Mouse (Mus musculus): Measurements from ENCODE around the gene Parp16. TPM values are rescaled to one million over a fixed set of nuclear protein-coding genes. Genes with fewer than 3 reads are reported as not detected.
"Not testable (repeated sequence)": the region's sequence is repeated elsewhere in the genome, so short reads cannot be mapped to it uniquely, and the experiment has no call there.

Gene Parp16
- polyA plus RNA-seq, 1 experiment from 2014 or later = 5.0 TPM

GRCm38 (mm10) chr9:65267742-65268515, 72.8 kb downstream of the Parp16 start:
- Histone ChIP-seq H3K27me3 (ENCODE audit: control insufficient read depth, insufficient read depth, low read length) (0 out of 2 replicates have a peak, but pooled peaks cover 2% of the 10 kb centered on the region), H3K36me3 (ENCODE audit: control insufficient read depth, insufficient read depth, low read length) (no peaks in the 10 kb centered on the region), H3K4me3 (ENCODE audit: low read depth, low read length) (no peak overlapping the region), H3K4me2 (no peak overlapping the region), H3K4me1 (ENCODE audit: control insufficient read depth, insufficient read depth, low read length) (no peaks in the 10 kb centered on the region), H3K27ac (ENCODE audit: low read depth, low read length) (no peak overlapping the region), H3K9ac (ENCODE audit: low read depth, low read length) (no peak overlapping the region), H3K9me3 (replicated peaks; ENCODE audit: control insufficient read depth, low read length) (no peaks in the 10 kb centered on the region)
- 44% methylated on average over 7 of the region's 7 CpGs for WGBS (ENCODE audit: insufficient replicate concordance)
- no peak for ATAC-seq (replicated peaks; ENCODE audit: insufficient number of reproducible peaks, low FRiP score, low TSS enrichment)

- H3K27me3 ChIP-seq (ENCODE audit: control insufficient read depth, insufficient read depth, low read length) = 0 out of 2 replicates have a peak, but pooled peaks cover 2% of the 10 kb centered on the region
- no peak overlapping the region for H3K27ac ChIP-seq (ENCODE audit: low read depth, low read length)
- no peaks in the 10 kb centered on the region for H3K4me1 ChIP-seq (ENCODE audit: control insufficient read depth, insufficient read depth, low read length)
- H3K4me2 ChIP-seq = no peak overlapping the region
- H3K36me3 ChIP-seq (ENCODE audit: control insufficient read depth, insufficient read depth, low read length) = no peaks in the 10 kb centered on the region
- H3K4me3 ChIP-seq (ENCODE audit: low read depth, low read length) = no peak overlapping the region
- no peak overlapping the region for H3K9ac ChIP-seq (ENCODE audit: low read depth, low read length)
- ATAC-seq (replicated peaks; ENCODE audit: insufficient number of reproducible peaks, low FRiP score, low TSS enrichment) = no peak
- H3K9me3 ChIP-seq (replicated peaks; ENCODE audit: control insufficient read depth, low read length) = no peaks in the 10 kb centered on the region
- 81% methylated on average over 13 of the region's 13 CpGs for WGBS (ENCODE audit: insufficient replicate concordance)
Measured at GRCm38 (mm10) chr9:65273048-65273809, 78.1 kb downstream of the Parp16 start.

- Histone ChIP-seq H3K9ac (ENCODE audit: low read depth, low read length) (no peak overlapping the region), H3K27ac (ENCODE audit: low read depth, low read length) (no peak overlapping the region), H3K4me2 (no peak overlapping the region), H3K4me1 (ENCODE audit: control insufficient read depth, insufficient read depth, low read length) (no peaks in the 10 kb centered on the region), H3K4me3 (ENCODE audit: low read depth, low read length) (no peak overlapping the region), H3K27me3 (ENCODE audit: control insufficient read depth, insufficient read depth, low read length) (0 out of 2 replicates have a peak, but pooled peaks cover 2% of the 10 kb centered on the region), H3K36me3 (ENCODE audit: control insufficient read depth, insufficient read depth, low read length) (no peaks in the 10 kb centered on the region), H3K9me3 (replicated peaks; ENCODE audit: control insufficient read depth, low read length) (no peaks in the 10 kb centered on the region)
- ATAC-seq (replicated peaks; ENCODE audit: insufficient number of reproducible peaks, low FRiP score, low TSS enrichment) = no peak
- 75% methylated on average over 4 of the region's 4 CpGs for WGBS (ENCODE audit: insufficient replicate concordance)
Measured at GRCm38 (mm10) chr9:65273873-65274272, 78.7 kb downstream of the Parp16 start.

DNA sequence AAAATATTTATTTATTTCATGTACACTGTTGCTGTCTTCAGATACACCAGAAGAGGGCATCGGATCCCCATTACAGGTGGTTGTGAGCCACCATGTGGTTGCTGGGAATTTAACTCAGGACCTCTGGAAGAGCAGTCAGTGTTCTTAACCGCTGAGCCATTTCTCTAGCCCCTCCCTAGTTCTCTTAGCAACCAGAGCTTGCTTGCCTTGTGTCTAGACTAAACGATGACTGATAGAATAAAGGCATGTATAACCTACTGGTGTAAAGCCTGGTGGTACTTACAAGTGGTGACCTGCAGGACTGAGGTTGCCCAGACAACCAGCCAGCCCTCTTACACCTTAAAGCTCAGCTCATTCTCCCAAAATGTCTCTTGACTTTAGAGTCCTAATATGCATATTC, 79.7 kb downstream of the Parp16 start:
- WGBS (ENCODE audit: insufficient replicate concordance) = 74% methylated on average over 3 of the region's 3 CpGs
- H3K9me3 ChIP-seq (replicated peaks; ENCODE audit: control insufficient read depth, low read length); H3K27ac ChIP-seq (ENCODE audit: low read depth, low read length); H3K36me3 ChIP-seq (ENCODE audit: control insufficient read depth, insufficient read depth, low read length); ATAC-seq (replicated peaks; ENCODE audit: insufficient number of reproducible peaks, low FRiP score, low TSS enrichment); H3K9ac ChIP-seq (ENCODE audit: low read depth, low read length); H3K4me2 ChIP-seq; H3K4me3 ChIP-seq (ENCODE audit: low read depth, low read length); H3K27me3 ChIP-seq (ENCODE audit: control insufficient read depth, insufficient read depth, low read length); H3K4me1 ChIP-seq (ENCODE audit: control insufficient read depth, insufficient read depth, low read length): not testable (repeated sequence)

- Histone ChIP-seq H3K4me3 (ENCODE audit: low read depth, low read length) (no peak overlapping the region), H3K27ac (ENCODE audit: low read depth, low read length) (no peak overlapping the region), H3K9ac (ENCODE audit: low read depth, low read length) (no peak overlapping the region), H3K9me3 (replicated peaks; ENCODE audit: control insufficient read depth, low read length) (no peaks in the 10 kb centered on the region), H3K4me1 (ENCODE audit: control insufficient read depth, insufficient read depth, low read length) (no peaks in the 10 kb centered on the region), H3K4me2 (no peak overlapping the region), H3K27me3 (ENCODE audit: control insufficient read depth, insufficient read depth, low read length) (no peaks in the 10 kb centered on the region), H3K36me3 (ENCODE audit: control insufficient read depth, insufficient read depth, low read length) (no peaks in the 10 kb centered on the region)
- WGBS (ENCODE audit: insufficient replicate concordance) = 73% methylated on average over 4 of the region's 4 CpGs
- ATAC-seq (replicated peaks; ENCODE audit: insufficient number of reproducible peaks, low FRiP score, low TSS enrichment) = no peak
Measured at GRCm38 (mm10) chr9:65275810-65276530, 80.8 kb downstream of the Parp16 start.

- ATAC-seq (replicated peaks; ENCODE audit: insufficient number of reproducible peaks, low FRiP score, low TSS enrichment) = no peak
- Histone ChIP-seq H3K36me3 (ENCODE audit: control insufficient read depth, insufficient read depth, low read length) (no peaks in the 10 kb centered on the region), H3K9ac (ENCODE audit: low read depth, low read length) (no peak overlapping the region; the same call in 1 of the 2 replicates), H3K4me3 (ENCODE audit: low read depth, low read length) (no peak overlapping the region), H3K27me3 (ENCODE audit: control insufficient read depth, insufficient read depth, low read length) (no peaks in the 10 kb centered on the region), H3K9me3 (replicated peaks; ENCODE audit: control insufficient read depth, low read length) (no peaks in the 10 kb centered on the region), H3K4me2 (no peak overlapping the region), H3K4me1 (ENCODE audit: control insufficient read depth, insufficient read depth, low read length) (no peaks in the 10 kb centered on the region), H3K27ac (ENCODE audit: low read depth, low read length) (no peak overlapping the region)
- 71% methylated on average over 5 of the region's 5 CpGs for WGBS (ENCODE audit: insufficient replicate concordance)
Measured at GRCm38 (mm10) chr9:65281536-65282151, 86.5 kb downstream of the Parp16 start.

DNA sequence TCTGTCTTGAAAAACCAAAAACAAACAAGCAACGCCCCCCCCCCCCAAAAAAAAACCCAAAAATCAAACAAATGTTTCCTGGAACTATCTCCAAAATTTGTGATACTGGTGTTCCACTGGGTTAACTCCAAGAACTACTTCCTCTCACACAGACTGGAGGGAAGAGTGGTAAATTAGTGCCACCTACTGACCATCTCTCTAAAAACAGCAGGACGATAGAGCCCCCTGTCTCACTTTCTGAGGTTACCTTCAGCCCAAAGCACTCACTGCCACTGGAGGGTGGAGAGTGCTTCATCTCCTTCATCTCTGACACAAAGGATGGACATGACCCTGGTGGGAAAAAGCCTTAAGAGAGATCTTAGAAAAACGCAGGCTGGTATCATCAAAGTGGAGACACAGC, 88.1 kb downstream of the Parp16 start:
- Histone ChIP-seq H3K9ac (ENCODE audit: low read depth, low read length) (no peak overlapping the region), H3K27ac (ENCODE audit: low read depth, low read length) (no peak overlapping the region)

GRCm38 (mm10) chr9:65288252-65288651, 93.1 kb downstream of the Parp16 start:
- H3K27me3 ChIP-seq (ENCODE audit: control insufficient read depth, insufficient read depth, low read length); H3K4me1 ChIP-seq (ENCODE audit: control insufficient read depth, insufficient read depth, low read length); ATAC-seq (replicated peaks; ENCODE audit: insufficient number of reproducible peaks, low FRiP score, low TSS enrichment); H3K27ac ChIP-seq (ENCODE audit: low read depth, low read length); H3K9ac ChIP-seq (ENCODE audit: low read depth, low read length); H3K4me3 ChIP-seq (ENCODE audit: low read depth, low read length); H3K36me3 ChIP-seq (ENCODE audit: control insufficient read depth, insufficient read depth, low read length); H3K4me2 ChIP-seq; H3K9me3 ChIP-seq (replicated peaks; ENCODE audit: control insufficient read depth, low read length): not testable (repeated sequence)
- 72% methylated on average over 5 of the region's 5 CpGs for WGBS (ENCODE audit: insufficient replicate concordance)

More for the DNA sequence above, 88.1 kb downstream of the Parp16 start:
- no peak overlapping the region for H3K4me2 ChIP-seq
- 1% methylated on average over 3 of the region's 3 CpGs for WGBS (ENCODE audit: insufficient replicate concordance)
- H3K9me3 ChIP-seq (replicated peaks; ENCODE audit: control insufficient read depth, low read length) = no peaks in the 10 kb centered on the region
- H3K36me3 ChIP-seq (ENCODE audit: control insufficient read depth, insufficient read depth, low read length) = no peaks in the 10 kb centered on the region
- H3K27me3 ChIP-seq (ENCODE audit: control insufficient read depth, insufficient read depth, low read length) = no peaks in the 10 kb centered on the region
- H3K4me1 ChIP-seq (ENCODE audit: control insufficient read depth, insufficient read depth, low read length) = no peaks in the 10 kb centered on the region
- no peak overlapping the region for H3K4me3 ChIP-seq (ENCODE audit: low read depth, low read length)
- ATAC-seq (replicated peaks; ENCODE audit: insufficient number of reproducible peaks, low FRiP score, low TSS enrichment) = no peak
